Mouse (Mus musculus) hindbrain, embryonic 16.5 days (tissue): ENCODE measurements around the gene Pip4p1. TPM values are rescaled to one million over a fixed set of nuclear protein-coding genes. Genes with fewer than 3 reads are reported as not detected.

ENCODE experiments used
- ATAC-seq: fragments of 200-750 bp; cut with Nextera tagmentation; 2 replicates; pipeline ENCODE4 v1.8.0; 2017; ENCODE audit warnings: moderate TSS enrichment, moderate library complexity
- H3K27ac ChIP-seq: fragments of 300-500 bp; sonication (generic); 2 replicates; pipeline ENCODE4 v1.5.1; 2014; ENCODE audit warnings: low read depth, mild to moderate bottlenecking, control low read depth, low read length, moderate library complexity
- H3K27me3 ChIP-seq: fragments of 300-500 bp; sonication (generic); replicated peaks from 2 replicates; pipeline ENCODE4 v1.6.1; 2014; ENCODE audit warnings: low read length; ENCODE audit not compliant: control insufficient read depth, insufficient read depth
- H3K36me3 ChIP-seq: fragments of 300-500 bp; sonication (generic); 2 replicates; pipeline ENCODE4 v1.6.1; 2014; ENCODE audit warnings: mild to moderate bottlenecking, low read length, moderate library complexity, mixed read lengths; ENCODE audit not compliant: control insufficient read depth, insufficient read depth
- H3K4me1 ChIP-seq: fragments of 300-500 bp; sonication (generic); 2 replicates; pipeline ENCODE4 v1.6.1; 2014; ENCODE audit warnings: low read depth, low read length; ENCODE audit not compliant: control insufficient read depth, insufficient read depth
- H3K4me2 ChIP-seq: fragments of 300-500 bp; sonication (generic); 2 replicates; pipeline ENCODE4 v1.6.1; 2014; ENCODE audit warnings: mild to moderate bottlenecking, low read length, control low read depth, moderate library complexity
- H3K4me3 ChIP-seq: fragments of 300-500 bp; sonication (generic); 2 replicates; pipeline ENCODE4 v1.5.1; 2014; ENCODE audit warnings: mild to moderate bottlenecking, low read length, control low read depth, moderate library complexity
- H3K9ac ChIP-seq: fragments of 300-500 bp; sonication (generic); 2 replicates; pipeline ENCODE4 v1.6.1; 2014; ENCODE audit warnings: low read depth, mild to moderate bottlenecking, control low read depth, low read length, moderate library complexity
- H3K9me3 ChIP-seq: fragments of 300-500 bp; sonication (generic); 2 replicates; pipeline ENCODE4 v1.6.1; 2014; ENCODE audit warnings: mild to moderate bottlenecking, low read length, moderate library complexity; ENCODE audit not compliant: control insufficient read depth
- WGBS: fragments of 180-500 bp; shearing (Covaris S2); extraction: QIAGEN DNeasy Blood & Tissue Kit; methylation state at CpG from one replicate; pipeline ENCODE4 v1.1.7; 2014; 5-methylcytosine and 5-hydroxymethylcytosine counted together
- polyA plus RNA-seq: library from polyadenylated mRNA; unstranded; fragments of >200 nt; fragmentation: Nextera tagmentation; extraction: Ambion mirVana; gene quantifications from 2 replicates; pipeline ENCODE4 v1.2.1, GENCODE M21; 2015

Pip4p1 gene
- polyA plus RNA-seq, 1 experiment from 2014 or later = 104 TPM

GRCm38 (mm10) chr14:50876236-50876950 lies 54.3 kb downstream of the Pip4p1 start:
- no peaks in the 10 kb centered on the region for H3K9me3 ChIP-seq
- no peak overlapping the region for H3K4me2 ChIP-seq
- no peak for ATAC-seq
- H3K9ac ChIP-seq = no peak overlapping the region
- H3K4me3 ChIP-seq = no peak overlapping the region
- H3K36me3 ChIP-seq = no peaks in the 10 kb centered on the region
- H3K4me1 ChIP-seq = no peaks in the 10 kb centered on the region
- H3K27me3 ChIP-seq = no peaks in the 10 kb centered on the region
- 91% methylated on average over 6 of the region's 6 CpGs for WGBS
- H3K27ac ChIP-seq = no peak overlapping the region

Other genes starting within 250 kb of the Pip4p1 start
- gene Olfr747, start 237.7 kb downstream of the Pip4p1 start, polyA plus RNA-seq = not detected in 2 replicates
- not detected in 2 replicates for gene Olfr748, start 223.5 kb downstream of the Pip4p1 start, polyA plus RNA-seq
- gene Olfr749, start 185.8 kb downstream of the Pip4p1 start, polyA plus RNA-seq = not detected in 2 replicates
- 121 and 123 TPM in 2 replicates for gene Ttc5, start 145.3 kb downstream of the Pip4p1 start, polyA plus RNA-seq
- gene Ccnb1ip1, start 123.1 kb downstream of the Pip4p1 start, polyA plus RNA-seq = not detected in 2 replicates
- 42.7 and 43.1 TPM in 2 replicates for gene Parp2, start 123.0 kb downstream of the Pip4p1 start, polyA plus RNA-seq
- gene Tep1, start 60.3 kb downstream of the Pip4p1 start, polyA plus RNA-seq = 2.9 and 3.3 TPM in 2 replicates
- gene Klhl33, start 33.3 kb downstream of the Pip4p1 start, polyA plus RNA-seq = 4.2 and 4.3 TPM in 2 replicates
- 110 and 111 TPM in 2 replicates for gene Osgep, start 6.0 kb downstream of the Pip4p1 start, polyA plus RNA-seq
- 158 and 167 TPM in 2 replicates for gene Apex1, start 5.9 kb downstream of the Pip4p1 start, polyA plus RNA-seq
- gene Pnp, start 226 bp upstream of the Pip4p1 start, polyA plus RNA-seq = 23.4 and 24.0 TPM in 2 replicates
- not detected in 2 replicates for gene Gm49342, start 13.7 kb upstream of the Pip4p1 start, polyA plus RNA-seq
- gene Pnp2, start 25.1 kb upstream of the Pip4p1 start, polyA plus RNA-seq = 0.56 and 0.98 TPM in 2 replicates
- gene Rnase10, start 76.9 kb upstream of the Pip4p1 start, polyA plus RNA-seq = 0.10 TPM in 2 replicates
- not detected in 2 replicates for gene Rnase9, start 111.0 kb upstream of the Pip4p1 start, polyA plus RNA-seq
- not detected in 2 replicates for gene Rnase11, start 119.3 kb upstream of the Pip4p1 start, polyA plus RNA-seq
- gene Rnase12, start 126.8 kb upstream of the Pip4p1 start, polyA plus RNA-seq = not detected in 2 replicates
- gene Olfr750, start 143.6 kb upstream of the Pip4p1 start, polyA plus RNA-seq = 0.03 TPM in 1 of 2 replicates, not detected in the other
- gene Rnase4, start 160.2 kb upstream of the Pip4p1 start, polyA plus RNA-seq = 18.2 and 19.8 TPM in 2 replicates
- gene Ang, start 160.3 kb upstream of the Pip4p1 start, polyA plus RNA-seq = 5.1 and 6.2 TPM in 2 replicates
- not detected in 2 replicates for gene Eddm3b, start 183.6 kb upstream of the Pip4p1 start, polyA plus RNA-seq
- gene Rnase6, start 193.1 kb upstream of the Pip4p1 start, polyA plus RNA-seq = 0.84 and 0.93 TPM in 2 replicates
- 0.84 and 0.96 TPM in 2 replicates for gene Rnase1, start 215.9 kb upstream of the Pip4p1 start, polyA plus RNA-seq
- gene Rnase2b, start 231.4 kb upstream of the Pip4p1 start, polyA plus RNA-seq = not detected in 2 replicates